Mouse (Mus musculus): Measurements from ENCODE around the gene Rsad2.

- TF ChIP-seq EP300 (optimal IDR thresholded peaks at IDR 0.05) (no peak), CTCF (IDR thresholded peaks at IDR 0.05; ENCODE audit: low read depth) (no peak)
Measured at GRCm38 (mm10) chr12:26452951-26453350, 3.3 kb downstream of the Rsad2 start.

All from stomach, postnatal 0 days (tissue).